Mouse (Mus musculus) kidney, embryonic 14.5 days (tissue): ENCODE measurements around the gene Siah2. TPM values are rescaled to one million over a fixed set of nuclear protein-coding genes. Genes with fewer than 3 reads are reported as not detected.
A peak's percentile ranks its signal among the peaks of the same experiment; 100 is the strongest.

ENCODE experiments used
- ATAC-seq: fragments of 200-750 bp; cut with Nextera tagmentation; 2 replicates; pipeline ENCODE4 v1.8.0; 2017; ENCODE audit warnings: moderate number of reproducible peaks, mild to moderate bottlenecking, moderate TSS enrichment, moderate library complexity; ENCODE audit not compliant: low FRiP score, low TSS enrichment
- H3K27ac ChIP-seq: fragments of 300-500 bp; sonication (generic); 2 replicates; pipeline ENCODE4 v1.5.1; 2014; ENCODE audit warnings: low read depth, mild to moderate bottlenecking, low read length, moderate library complexity, mixed read lengths
- H3K27me3 ChIP-seq: fragments of 300-500 bp; sonication (generic); 2 replicates; pipeline ENCODE4 v1.6.1; 2014; ENCODE audit warnings: mild to moderate bottlenecking, low read length; ENCODE audit not compliant: control insufficient read depth, insufficient read depth
- H3K36me3 ChIP-seq: fragments of 300-500 bp; sonication (generic); 2 replicates; pipeline ENCODE4 v1.6.1; 2014; ENCODE audit warnings: low read length, mixed read lengths; ENCODE audit not compliant: control insufficient read depth, insufficient read depth
- H3K4me1 ChIP-seq: fragments of 300-500 bp; sonication (generic); 2 replicates; pipeline ENCODE4 v1.6.1; 2014; ENCODE audit warnings: low read length, mixed read lengths; ENCODE audit not compliant: control insufficient read depth, insufficient read depth
- H3K4me2 ChIP-seq: fragments of 300-500 bp; sonication (generic); replicated peaks from 2 replicates; pipeline ENCODE4 v1.6.1; 2014; ENCODE audit warnings: low read depth, mild to moderate bottlenecking, low read length
- H3K4me3 ChIP-seq: fragments of 300-500 bp; sonication (generic); 2 replicates; pipeline ENCODE4 v1.5.1; 2014; ENCODE audit warnings: mild to moderate bottlenecking, low read length
- H3K9ac ChIP-seq: fragments of 300-500 bp; sonication (generic); 2 replicates; pipeline ENCODE4 v1.6.1; 2014; ENCODE audit warnings: low read depth, mild to moderate bottlenecking, low read length, moderate library complexity
- H3K9me3 ChIP-seq: fragments of 300-500 bp; sonication (generic); 2 replicates; pipeline ENCODE4 v1.6.1; 2016; ENCODE audit warnings: low read length; ENCODE audit not compliant: control insufficient read depth
- WGBS: fragments of 180-500 bp; shearing (Covaris S2); extraction: QIAGEN DNeasy Blood & Tissue Kit; methylation state at CpG from one replicate; pipeline ENCODE4 v1.1.7; 2014; 5-methylcytosine and 5-hydroxymethylcytosine counted together
- polyA plus RNA-seq: library from polyadenylated mRNA; unstranded; fragments of >200 nt; fragmentation: Nextera tagmentation; extraction: Ambion mirVana; gene quantifications from 2 replicates; pipeline ENCODE4 v1.2.1, GENCODE M21; 2014

Gene Siah2
- polyA plus RNA-seq, 1 experiment from 2014 or later, result 5.5 TPM

DNA sequence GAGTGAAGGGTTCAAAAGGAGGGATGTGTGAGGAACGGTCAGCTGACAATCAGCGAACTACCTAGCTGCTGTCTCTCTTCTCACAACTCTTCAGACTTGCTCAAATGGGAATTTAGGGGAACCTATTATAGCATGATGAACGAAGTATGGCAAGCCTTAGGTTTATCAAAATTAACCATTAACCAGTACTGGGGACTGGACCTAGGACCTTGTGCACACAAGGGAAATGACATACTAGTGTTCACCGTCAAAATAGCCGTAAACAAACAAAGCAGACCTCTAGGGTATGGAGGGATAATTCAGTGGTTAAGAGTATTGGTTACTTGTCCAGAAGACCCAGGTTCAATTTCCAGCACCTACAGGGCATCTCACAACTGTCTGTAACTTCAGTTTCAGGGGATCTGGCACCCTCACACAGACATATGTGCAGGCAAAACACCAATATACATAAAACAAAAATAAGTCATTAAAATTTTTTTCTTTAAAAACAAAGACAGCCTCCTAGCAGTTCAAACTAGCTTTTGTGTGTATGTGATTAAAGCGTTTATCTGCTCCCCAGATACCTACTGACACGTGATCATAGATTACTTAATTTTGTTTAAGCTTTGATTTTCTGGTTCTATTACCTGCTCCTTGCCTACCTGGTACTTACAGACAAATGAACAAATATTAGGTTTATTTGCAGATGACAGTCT is 11.1 kb downstream of the Siah2 start:
- Histone ChIP-seq H3K27ac (no peak overlapping the region), H3K4me3 (no peak overlapping the region), H3K4me1 (peaks cover 7% of the 10 kb centered on the region), H3K4me2 (no peak overlapping the region), H3K9me3 (no peaks in the 10 kb centered on the region), H3K36me3 (no peaks in the 10 kb centered on the region), H3K27me3 (no peaks in the 10 kb centered on the region), H3K9ac (no peak overlapping the region)
- WGBS, result 66% methylated on average over 7 of the region's 7 CpGs
- no peak for ATAC-seq

DNA sequence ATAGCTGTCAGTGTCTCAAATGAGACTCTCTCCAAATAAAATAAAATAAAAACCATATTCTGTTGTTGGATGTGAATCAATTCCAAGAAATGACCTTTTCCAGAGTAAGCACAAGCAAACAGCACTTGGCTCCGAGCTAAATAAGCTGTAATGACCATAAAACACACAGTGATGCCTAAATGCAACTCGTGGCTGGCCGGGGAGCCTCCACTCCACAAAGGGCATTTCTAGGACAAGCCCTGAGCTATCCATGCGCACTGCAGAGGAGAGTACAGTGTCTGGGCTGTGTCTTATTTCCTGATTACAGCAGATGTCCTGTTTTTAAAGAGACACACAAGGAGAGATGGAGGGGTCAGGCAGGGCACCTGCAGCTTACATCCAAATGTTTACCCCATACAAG is 12.2 kb downstream of the Siah2 start:
- Histone ChIP-seq H3K4me3 (no peak overlapping the region), H3K9me3 (no peaks in the 10 kb centered on the region), H3K27ac (no peak overlapping the region), H3K9ac (no peak overlapping the region), H3K36me3 (no peaks in the 10 kb centered on the region), H3K4me1 (peaks cover 7% of the 10 kb centered on the region), H3K4me2 (no peak overlapping the region), H3K27me3 (no peaks in the 10 kb centered on the region)
- ATAC-seq, result no peak
- WGBS, result 20% methylated on average over 4 of the region's 4 CpGs

DNA sequence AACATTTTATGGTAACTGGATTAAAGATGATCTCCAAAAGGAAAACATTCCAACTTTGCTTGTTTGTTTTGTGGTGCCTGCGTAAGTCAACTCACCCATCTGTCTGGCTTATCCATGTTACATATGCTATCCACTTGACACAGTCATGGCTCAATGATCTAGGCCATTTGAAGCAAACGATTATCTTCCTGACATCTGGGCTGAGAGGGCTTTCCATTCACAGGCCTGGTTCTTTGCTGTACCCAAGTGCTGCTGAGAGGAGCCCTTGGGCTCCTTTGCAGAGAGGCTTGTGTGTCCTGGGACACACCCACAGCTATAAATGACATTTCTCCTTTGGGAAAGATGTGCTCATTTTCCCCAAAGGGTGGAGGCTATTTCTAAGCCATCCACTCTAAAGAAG is 13.3 kb downstream of the Siah2 start:
- Histone ChIP-seq H3K27ac (no peak overlapping the region), H3K4me2 (no peak overlapping the region), H3K9ac (no peak overlapping the region), H3K27me3 (no peaks in the 10 kb centered on the region), H3K4me1 (peaks cover 7% of the 10 kb centered on the region), H3K9me3 (no peaks in the 10 kb centered on the region), H3K36me3 (no peaks in the 10 kb centered on the region), H3K4me3 (no peak overlapping the region)
- 36% methylated on average over 2 of the region's 2 CpGs for WGBS
- no peak for ATAC-seq

DNA sequence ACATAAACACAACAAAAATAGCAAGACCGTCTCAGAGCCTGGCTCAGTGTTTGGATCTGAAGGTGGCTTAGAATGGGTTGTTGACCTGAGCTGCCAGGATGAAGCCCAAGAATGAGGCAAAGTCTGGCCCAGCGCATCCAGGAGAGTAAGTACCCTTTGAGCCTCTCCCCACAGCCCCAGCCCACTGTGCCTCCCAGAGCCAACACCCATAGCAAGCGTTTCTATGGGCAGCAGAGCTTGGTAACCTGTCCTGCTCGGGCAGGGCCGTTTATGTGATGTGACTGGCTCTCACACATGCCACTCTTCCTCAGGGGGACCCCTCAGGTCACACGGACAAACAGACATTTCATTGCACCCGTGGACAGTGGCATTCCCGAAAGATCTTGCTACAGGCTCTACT is 13.8 kb downstream of the Siah2 start:
- H3K27ac ChIP-seq, result no peak overlapping the region
- no peaks in the 10 kb centered on the region for H3K36me3 ChIP-seq
- H3K4me2 ChIP-seq, result no peak overlapping the region
- WGBS, result 42% methylated on average over 8 of the region's 8 CpGs
- no peak overlapping the region for H3K9ac ChIP-seq
- ATAC-seq, result no peak
- H3K9me3 ChIP-seq, result no peaks in the 10 kb centered on the region
- no peak overlapping the region for H3K4me3 ChIP-seq
- no peaks in the 10 kb centered on the region for H3K27me3 ChIP-seq
- H3K4me1 ChIP-seq, result peaks cover 7% of the 10 kb centered on the region

DNA sequence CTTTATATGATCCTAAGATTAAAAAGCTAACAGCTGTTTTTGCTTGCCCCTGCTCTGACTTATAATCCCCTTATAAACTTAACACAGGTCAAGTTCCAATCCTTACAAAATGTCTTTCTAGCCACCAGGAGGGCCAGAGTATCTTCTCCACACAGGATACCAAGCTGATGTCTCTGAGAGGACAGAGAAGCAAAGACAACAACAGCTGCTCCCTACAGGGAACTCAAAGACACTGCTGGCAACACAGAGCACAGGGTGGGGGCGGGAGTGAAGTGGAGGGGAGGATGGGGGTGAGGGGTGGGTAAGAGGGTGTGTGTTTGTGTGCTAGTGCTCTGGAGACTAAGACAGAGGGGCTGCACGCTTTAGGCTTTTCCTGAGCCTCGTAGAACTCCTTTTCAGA is 14.6 kb downstream of the Siah2 start:
- Histone ChIP-seq H3K4me1 (peaks cover 7% of the 10 kb centered on the region), H3K27me3 (no peaks in the 10 kb centered on the region), H3K4me2 (no peak overlapping the region), H3K27ac (no peak overlapping the region), H3K9ac (no peak overlapping the region), H3K9me3 (no peaks in the 10 kb centered on the region), H3K4me3 (no peak overlapping the region), H3K36me3 (no peaks in the 10 kb centered on the region)
- 39% methylated on average over 3 of the region's 3 CpGs for WGBS
- ATAC-seq, result no peak

DNA sequence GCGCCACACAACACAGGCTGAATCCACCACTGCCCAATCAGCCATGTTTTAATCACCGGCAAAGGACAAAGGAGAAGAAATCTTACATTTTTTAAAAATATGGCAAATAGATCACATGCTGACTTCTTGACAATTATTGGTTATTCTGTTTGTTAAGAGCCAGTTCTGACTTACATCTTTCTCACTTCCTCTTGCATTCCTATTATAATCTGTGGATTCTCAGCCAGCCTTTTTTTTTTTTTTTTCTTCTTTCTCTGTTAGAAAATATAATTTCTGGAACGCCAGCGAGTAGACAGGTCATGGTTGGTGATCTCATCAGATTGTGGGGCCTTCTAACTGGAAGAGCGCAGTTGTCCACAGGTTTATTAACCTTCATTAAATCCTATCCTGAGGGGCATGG is 18.9 kb downstream of the Siah2 start:
- Histone ChIP-seq H3K4me2 (no peak overlapping the region), H3K9me3 (no peaks in the 10 kb centered on the region), H3K9ac (no peak overlapping the region), H3K4me3 (no peak overlapping the region), H3K27ac (no peak overlapping the region), H3K36me3 (no peaks in the 10 kb centered on the region), H3K27me3 (no peaks in the 10 kb centered on the region), H3K4me1 (peaks cover 7% of the 10 kb centered on the region)
- no peak for ATAC-seq
- WGBS, result 88% methylated on average over 5 of the region's 5 CpGs

DNA sequence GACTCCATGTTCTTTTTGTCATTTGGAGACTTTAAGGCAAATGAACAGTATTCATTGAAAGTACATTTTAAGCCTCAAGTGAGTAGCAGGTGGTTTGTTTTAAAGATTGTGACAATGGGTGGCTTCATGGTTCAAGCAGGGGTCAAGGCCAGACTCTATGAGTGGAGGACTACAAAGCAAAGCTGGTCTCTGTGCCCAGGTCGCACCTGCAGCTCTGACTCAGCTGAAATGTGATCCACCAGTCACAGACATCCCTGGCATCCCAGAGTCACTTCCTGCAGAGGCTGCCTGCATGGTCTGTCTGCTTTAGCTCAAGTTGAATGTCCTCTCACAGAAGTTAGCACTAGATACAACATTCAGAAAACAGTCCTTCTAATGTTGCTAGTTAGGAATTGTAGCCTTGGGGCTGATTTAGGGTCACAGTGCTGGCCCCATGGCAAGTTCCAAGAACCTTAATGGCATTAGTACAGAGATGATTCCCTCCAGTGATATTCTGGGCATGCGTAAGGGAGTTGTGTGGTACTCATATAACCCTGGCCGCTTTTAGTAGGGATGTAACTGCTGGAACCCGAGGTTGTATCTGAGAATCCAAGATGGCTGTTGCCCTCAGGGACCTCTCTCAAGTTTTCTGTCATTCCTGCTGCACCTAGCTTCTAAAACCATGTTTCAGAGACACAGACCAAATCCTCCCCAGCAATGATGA is 19.6 kb downstream of the Siah2 start:
- Histone ChIP-seq H3K27me3 (no peaks in the 10 kb centered on the region), H3K4me1 (peaks cover 5% of the 10 kb centered on the region), H3K9me3 (no peaks in the 10 kb centered on the region), H3K27ac (no peak overlapping the region), H3K4me3 (no peak overlapping the region), H3K9ac (no peak overlapping the region), H3K36me3 (no peaks in the 10 kb centered on the region), H3K4me2 (no peak overlapping the region)
- 41% methylated on average over 4 of the region's 4 CpGs for WGBS
- ATAC-seq, result peak; percentile 87

DNA sequence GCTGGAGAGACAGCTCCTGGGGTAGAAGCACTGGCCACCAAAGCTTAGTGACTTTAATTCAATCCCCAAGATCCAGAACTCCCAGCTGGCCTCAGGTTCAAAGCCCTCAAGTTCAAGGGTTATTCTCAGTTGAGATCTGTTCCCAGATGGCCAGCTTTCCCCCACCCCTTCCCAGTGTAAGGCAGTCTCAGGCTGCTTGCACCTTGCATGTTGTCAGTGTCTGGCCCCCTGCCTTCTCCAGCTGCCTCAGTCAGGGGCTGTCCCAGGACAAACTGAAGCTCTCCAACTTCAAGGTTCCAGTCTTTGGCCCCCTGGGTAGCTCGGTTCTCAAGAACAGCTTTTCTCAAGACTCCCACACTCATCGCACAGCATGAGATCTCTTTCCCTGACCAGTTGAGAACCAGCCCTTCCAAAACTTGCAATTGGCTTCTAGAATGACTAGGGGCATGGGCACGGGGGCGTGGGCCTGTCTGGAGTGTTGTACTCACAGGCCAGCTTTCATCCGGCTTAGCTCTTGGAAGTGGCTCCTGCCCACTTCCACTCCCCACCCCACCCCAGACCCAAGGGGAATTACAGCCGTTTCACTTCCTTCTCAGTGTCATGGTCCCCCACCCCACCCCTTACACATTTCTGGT is 20.5 kb downstream of the Siah2 start:
- peak; percentile 12; the same call in 1 of the 2 replicates for ATAC-seq
- H3K4me3 ChIP-seq, result no peak overlapping the region
- H3K27ac ChIP-seq, result no peak overlapping the region
- H3K4me2 ChIP-seq, result no peak overlapping the region
- H3K27me3 ChIP-seq, result no peaks in the 10 kb centered on the region
- no peaks in the 10 kb centered on the region for H3K9me3 ChIP-seq
- H3K4me1 ChIP-seq, result peaks cover 4% of the 10 kb centered on the region; the same call in 1 of the 2 replicates
- no peaks in the 10 kb centered on the region for H3K36me3 ChIP-seq
- WGBS, result 42% methylated on average over 6 of the region's 6 CpGs
- H3K9ac ChIP-seq, result no peak overlapping the region

DNA sequence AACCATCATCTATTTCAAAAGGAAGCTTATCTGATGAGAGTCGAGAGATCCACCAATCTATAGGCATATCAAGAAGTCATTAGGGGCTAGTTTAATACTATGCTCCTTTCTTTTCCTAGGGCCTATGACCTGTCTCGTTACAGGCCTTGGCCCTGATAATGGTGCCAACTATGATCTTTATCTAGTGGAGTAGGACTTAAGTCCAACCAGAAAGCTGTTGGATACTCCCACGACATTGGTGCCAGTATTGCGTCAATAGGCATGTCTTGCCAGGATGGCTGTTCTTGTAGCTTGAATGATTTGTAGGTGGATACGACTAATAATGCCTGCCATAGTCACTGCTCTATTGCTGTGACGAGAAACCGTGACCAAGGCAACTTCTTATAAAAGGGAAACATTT is 28.2 kb downstream of the Siah2 start:
- no peak overlapping the region for H3K27ac ChIP-seq
- no peaks in the 10 kb centered on the region for H3K4me1 ChIP-seq
- H3K36me3 ChIP-seq, result no peaks in the 10 kb centered on the region
- no peak for ATAC-seq
- H3K9me3 ChIP-seq, result peaks cover 8% of the 10 kb centered on the region; the same call in 1 of the 2 replicates
- no peak overlapping the region for H3K4me2 ChIP-seq
- H3K9ac ChIP-seq, result no peak overlapping the region
- H3K27me3 ChIP-seq, result no peaks in the 10 kb centered on the region
- no peak overlapping the region for H3K4me3 ChIP-seq
- 91% methylated on average over 7 of the region's 7 CpGs for WGBS
